Mouse (Mus musculus) heart, postnatal 0 days (tissue): ENCODE measurements around the gene Ttc38. TPM values are rescaled to one million over a fixed set of nuclear protein-coding genes. Genes with fewer than 3 reads are reported as not detected.

Experiments
- ATAC-seq: fragments of 200-750 bp; cut with Nextera tagmentation; 2 replicates; pipeline ENCODE4 v1.8.0; 2017; ENCODE audit warnings: low read depth, moderate number of reproducible peaks, moderate library complexity; ENCODE audit not compliant: insufficient read depth
- DNase-seq: peaks from one replicate; pipeline ENCODE4 v3.0.0-alpha.2; 2016; ENCODE audit warnings: low spot score
- H3K27ac ChIP-seq: fragments of 300-500 bp; sonication (generic); 2 replicates; pipeline ENCODE4 v1.5.1; 2014; ENCODE audit warnings: low read depth, mild to moderate bottlenecking
- H3K27me3 ChIP-seq: fragments of 300-500 bp; sonication (generic); 2 replicates; pipeline ENCODE4 v1.6.1; 2014; ENCODE audit warnings: low read length, mixed read lengths; ENCODE audit not compliant: control insufficient read depth, insufficient read depth
- H3K36me3 ChIP-seq: fragments of 300-500 bp; sonication (generic); replicated peaks from 2 replicates; pipeline ENCODE4 v1.6.1; 2014; ENCODE audit warnings: low read length, mixed read lengths; ENCODE audit not compliant: control insufficient read depth, insufficient read depth
- H3K4me1 ChIP-seq: fragments of 300-500 bp; sonication (generic); 2 replicates; pipeline ENCODE4 v1.6.1; 2014; ENCODE audit warnings: antibody characterized with exemption; ENCODE audit not compliant: control insufficient read depth, insufficient read depth
- H3K4me2 ChIP-seq: fragments of 300-500 bp; sonication (generic); 2 replicates; pipeline ENCODE4 v1.6.1; 2014; ENCODE audit warnings: low read depth, mild to moderate bottlenecking, low read length, moderate library complexity
- H3K4me3 ChIP-seq: fragments of 300-500 bp; sonication (generic); 2 replicates; pipeline ENCODE4 v1.5.1; 2014; ENCODE audit warnings: low read depth, low read length
- H3K9ac ChIP-seq: fragments of 300-500 bp; sonication (generic); replicated peaks from 2 replicates; pipeline ENCODE4 v1.6.1; 2014; ENCODE audit warnings: low read depth, low read length, mixed read lengths
- H3K9me3 ChIP-seq: fragments of 300-500 bp; sonication (generic); replicated peaks from 2 replicates; pipeline ENCODE4 v1.6.1; 2016; ENCODE audit warnings: low read length; ENCODE audit not compliant: control insufficient read depth
- CTCF ChIP-seq: IDR thresholded peaks from 2 replicates; pipeline ENCODE4 v1.5.1; 2016; ENCODE audit warnings: antibody characterized with exemption, control low read depth, low read depth
- EP300 ChIP-seq: IDR thresholded peaks from 2 replicates; pipeline ENCODE4 v1.6.1; 2016; ENCODE audit warnings: antibody characterized with exemption, low read depth
- WGBS: fragments of 180-500 bp; shearing (Covaris S2); extraction: QIAGEN DNeasy Blood & Tissue Kit; methylation state at CpG from one replicate; pipeline ENCODE4 v1.1.7; 2014; 5-methylcytosine and 5-hydroxymethylcytosine counted together
- polyA plus RNA-seq: library from polyadenylated mRNA; unstranded; fragments of >200 nt; fragmentation: Nextera tagmentation; extraction: Ambion mirVana; gene quantifications from 2 replicates; pipeline ENCODE4 v1.2.1, GENCODE M21; 2015
- total RNA-seq: library from RNA; depleted of rRNA; stranded (reverse); fragments of >200 nt; gene quantifications from 2 replicates; pipeline ENCODE4 v1.2.3, GENCODE M21; 2014; ENCODE audit warnings: low replicate concordance

Ttc38 gene
- total and polyA plus RNA-seq, 2 experiments from 2014 or later = 6.9 to 14.7 TPM

GRCm38 (mm10) chr15:85896284-85896683 is 64.2 kb downstream of the Ttc38 start:
- Histone ChIP-seq H3K27me3 (no peaks in the 10 kb centered on the region), H3K9ac (no peak overlapping the region), H3K36me3 (peaks cover 74% of the 10 kb centered on the region), H3K4me2 (no peak overlapping the region), H3K4me1 (no peaks in the 10 kb centered on the region), H3K4me3 (no peak overlapping the region), H3K27ac (no peak overlapping the region), H3K9me3 (no peaks in the 10 kb centered on the region)
- ATAC-seq (peak; percentile 22; the same call in 1 of the 2 replicates), DNase-seq (peak; percentile 29)
- 13% methylated on average over 8 of the region's 8 CpGs for WGBS
- peak; percentile 90 for TF ChIP-seq CTCF
- TF ChIP-seq EP300 = no peak

- no peak for TF ChIP-seq CTCF
- no peak for TF ChIP-seq EP300
- H3K4me1 ChIP-seq = no peaks in the 10 kb centered on the region
- 84% methylated on average over 10 of the region's 10 CpGs for WGBS
- H3K9ac ChIP-seq = no peak overlapping the region
- no peak overlapping the region for H3K4me3 ChIP-seq
- H3K27ac ChIP-seq = no peak overlapping the region
- H3K27me3 ChIP-seq = no peaks in the 10 kb centered on the region
- ATAC-seq (no peak), DNase-seq (no peak)
- H3K9me3 ChIP-seq = no peaks in the 10 kb centered on the region
- peaks cover 67% of the 10 kb centered on the region for H3K36me3 ChIP-seq
- H3K4me2 ChIP-seq = no peak overlapping the region
Measured at GRCm38 (mm10) chr15:85897113-85897512, 65.0 kb downstream of the Ttc38 start.

DNA sequence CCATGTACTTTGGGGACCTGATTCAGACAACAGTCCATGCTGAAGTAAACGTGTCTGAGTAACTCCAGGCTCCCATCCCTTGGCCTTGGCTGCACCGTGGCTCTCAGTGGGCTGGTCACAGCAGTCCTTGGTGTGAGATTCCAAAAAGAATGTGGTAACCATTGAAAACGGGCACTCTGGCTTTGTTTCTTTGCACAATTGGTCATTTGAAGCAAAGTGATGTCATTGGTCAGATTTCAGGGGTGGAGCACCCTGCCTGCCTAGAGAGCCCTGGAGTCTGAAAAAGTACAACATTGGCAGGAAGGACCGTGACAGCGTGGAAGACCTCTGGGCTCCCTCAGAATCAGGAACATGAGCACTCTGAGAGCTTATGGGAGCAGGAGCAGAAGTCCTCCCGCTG is 67.3 kb downstream of the Ttc38 start:
- Histone ChIP-seq H3K36me3 (peaks cover 46% of the 10 kb centered on the region), H3K4me2 (no peak overlapping the region), H3K9me3 (no peaks in the 10 kb centered on the region), H3K4me1 (no peaks in the 10 kb centered on the region), H3K27me3 (no peaks in the 10 kb centered on the region), H3K4me3 (no peak overlapping the region), H3K9ac (no peak overlapping the region), H3K27ac (no peak overlapping the region)
- no peak for ATAC-seq
- DNase-seq = no peak
- TF ChIP-seq EP300 (no peak), CTCF (no peak)
- 76% methylated on average over 6 of the region's 6 CpGs for WGBS

DNA sequence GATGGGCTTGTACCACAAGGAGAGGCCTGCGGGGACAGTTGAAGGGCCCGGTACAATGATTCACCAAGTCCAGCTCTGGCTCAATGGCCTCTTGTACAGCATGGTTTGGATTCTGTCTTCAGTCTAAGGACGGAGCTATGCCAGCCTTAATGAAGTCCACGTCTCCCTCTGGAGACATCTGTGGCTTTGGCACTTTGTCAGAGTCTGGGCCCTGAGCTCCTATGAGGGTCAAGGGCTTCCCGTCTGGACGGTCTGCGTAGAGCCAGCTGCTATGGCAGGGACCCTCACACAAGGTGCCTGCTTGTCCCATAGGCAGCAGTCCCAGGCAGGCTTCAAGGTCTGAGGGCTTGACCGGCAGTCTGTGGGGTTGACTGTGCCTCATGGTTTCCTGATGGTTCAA is 68.2 kb downstream of the Ttc38 start:
- H3K4me3 ChIP-seq = no peak overlapping the region
- no peak overlapping the region for H3K4me2 ChIP-seq
- TF ChIP-seq EP300 (no peak), CTCF (no peak)
- H3K27ac ChIP-seq = no peak overlapping the region
- H3K9me3 ChIP-seq = no peaks in the 10 kb centered on the region
- DNase-seq (no peak), ATAC-seq (no peak)
- no peak overlapping the region for H3K9ac ChIP-seq
- H3K27me3 ChIP-seq = no peaks in the 10 kb centered on the region
- 81% methylated on average over 8 of the region's 8 CpGs for WGBS
- H3K36me3 ChIP-seq = peaks cover 36% of the 10 kb centered on the region
- H3K4me1 ChIP-seq = no peaks in the 10 kb centered on the region

DNA sequence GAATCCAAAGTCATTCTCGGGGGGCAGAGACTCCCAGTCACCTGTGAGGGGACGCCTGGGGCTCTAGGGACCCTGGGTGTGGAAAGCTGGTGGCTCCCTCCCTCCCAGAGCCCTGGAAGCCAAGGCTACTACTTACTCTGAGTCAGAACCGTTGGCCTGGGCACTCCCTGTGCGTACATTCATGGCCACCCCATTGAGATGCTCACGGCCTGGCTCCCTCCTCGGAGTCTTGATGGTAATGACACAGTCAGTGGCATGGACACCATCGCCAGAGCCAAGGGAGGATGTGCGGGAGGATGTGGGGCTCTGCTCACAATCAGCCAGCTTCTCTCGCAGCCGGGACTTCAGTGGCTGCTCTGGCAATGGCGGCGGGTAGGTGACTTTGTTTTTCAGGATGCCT is 68.7 kb downstream of the Ttc38 start:
- 71% methylated on average over 12 of the region's 12 CpGs for WGBS
- ATAC-seq (no peak), DNase-seq (no peak)
- Histone ChIP-seq H3K27me3 (no peaks in the 10 kb centered on the region), H3K4me2 (no peak overlapping the region), H3K4me1 (no peaks in the 10 kb centered on the region), H3K9me3 (no peaks in the 10 kb centered on the region), H3K4me3 (no peak overlapping the region), H3K36me3 (peaks cover 31% of the 10 kb centered on the region), H3K9ac (no peak overlapping the region), H3K27ac (no peak overlapping the region)
- TF ChIP-seq CTCF (no peak), EP300 (no peak)

DNA sequence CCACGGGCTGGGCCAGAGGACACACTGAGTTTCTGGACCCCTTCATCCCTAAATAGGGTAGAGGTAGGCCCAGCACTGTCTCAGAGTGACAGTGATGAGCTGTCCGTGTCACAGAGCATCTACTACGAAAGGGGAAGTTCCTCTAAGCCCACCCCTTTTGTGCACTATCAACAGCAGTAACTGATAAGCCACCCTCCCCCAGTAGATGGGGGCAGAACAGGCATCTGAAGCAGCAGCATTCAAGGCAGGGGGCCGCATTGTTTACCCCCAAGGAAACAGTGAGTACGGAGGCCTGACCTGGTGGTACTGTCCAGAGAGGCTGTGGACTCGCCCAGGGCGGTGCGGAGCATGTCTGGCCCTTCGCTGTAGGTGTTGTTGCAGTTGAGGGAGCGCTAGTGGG is 70.4 kb downstream of the Ttc38 start:
- WGBS = 68% methylated on average over 10 of the region's 10 CpGs
- Histone ChIP-seq H3K9me3 (no peaks in the 10 kb centered on the region), H3K27ac (no peak overlapping the region), H3K4me1 (no peaks in the 10 kb centered on the region), H3K4me3 (no peak overlapping the region), H3K36me3 (peaks cover 21% of the 10 kb centered on the region), H3K4me2 (no peak overlapping the region), H3K9ac (no peak overlapping the region), H3K27me3 (no peaks in the 10 kb centered on the region)
- TF ChIP-seq EP300 (no peak), CTCF (no peak)
- no peak for ATAC-seq
- DNase-seq = no peak
